Mouse (Mus musculus) cerebellum, postnatal 4 days (tissue): ENCODE measurements at regions not wholly inside any gene's neighbourhood (a gene's known extent, or its start where the extent isn't known, plus 50 kb on each side); places are given as distances from the start of the nearest gene placed in this dataset.
A peak's percentile ranks its signal among the peaks of the same experiment; 100 is the strongest.

ENCODE experiments used
- DNase-seq, 2 experiments: peaks; one replicate each; pipeline ENCODE4 v3.0.0; 2022; ENCODE audit warnings: low spot score in 2 of 2, mixed read lengths in 1 of 2

GRCm38 (mm10) chr12:19387706-19388105 is 566.6 kb upstream of the Gm21863 start:
- peak; percentile 1 to 16 for DNase-seq
